Mouse (Mus musculus) intestine, embryonic 14.5 days (tissue): Measurements from ENCODE around the gene Tbl3. TPM values are rescaled to one million over a fixed set of nuclear protein-coding genes. Genes with fewer than 3 reads are reported as not detected.

Experiments used
- ATAC-seq: fragments of 200-750 bp; cut with Nextera tagmentation; replicated peaks from 2 replicates; pipeline ENCODE4 v1.8.0; 2017; ENCODE audit warnings: low read depth, moderate number of reproducible peaks, moderate TSS enrichment, moderate library complexity; ENCODE audit not compliant: low FRiP score, low TSS enrichment
- DNase-seq: peaks from one replicate; pipeline ENCODE4 v3.0.0-alpha.2; 2018; ENCODE audit warnings: low spot score
- H3K27ac ChIP-seq: fragments of 300-500 bp; sonication (generic); 2 replicates; pipeline ENCODE4 v1.5.1; 2014; ENCODE audit warnings: low read depth, mild to moderate bottlenecking, control low read depth
- H3K27me3 ChIP-seq: fragments of 300-500 bp; sonication (generic); replicated peaks from 2 replicates; pipeline ENCODE4 v1.6.1; 2014; ENCODE audit warnings: low read length, control low read depth; ENCODE audit not compliant: control insufficient read depth, insufficient read depth
- H3K36me3 ChIP-seq: fragments of 300-500 bp; sonication (generic); 2 replicates; pipeline ENCODE4 v1.6.1; 2014; ENCODE audit warnings: low read length, control low read depth; ENCODE audit not compliant: control insufficient read depth, insufficient read depth
- H3K4me1 ChIP-seq: fragments of 300-500 bp; sonication (generic); replicated peaks from 2 replicates; pipeline ENCODE4 v1.6.1; 2014; ENCODE audit warnings: low read length, control low read depth, mixed read lengths; ENCODE audit not compliant: control insufficient read depth, insufficient read depth
- H3K4me2 ChIP-seq: fragments of 300-500 bp; sonication (generic); 2 replicates; pipeline ENCODE4 v1.6.1; 2014; ENCODE audit warnings: low read length
- H3K4me3 ChIP-seq: fragments of 300-500 bp; sonication (generic); 2 replicates; pipeline ENCODE4 v1.5.1; 2014; ENCODE audit warnings: low read depth, low read length, control low read depth, mixed read lengths
- H3K9ac ChIP-seq: fragments of 300-500 bp; sonication (generic); 2 replicates; pipeline ENCODE4 v1.6.1; 2014; ENCODE audit warnings: mild to moderate bottlenecking, low read length
- H3K9me3 ChIP-seq: fragments of 300-500 bp; sonication (generic); 2 replicates; pipeline ENCODE4 v1.6.1; 2016; ENCODE audit warnings: low read length, control low read depth; ENCODE audit not compliant: control insufficient read depth
- WGBS: fragments of 180-500 bp; shearing (Covaris S2); extraction: QIAGEN DNeasy Blood & Tissue Kit; methylation state at CpG from one replicate; pipeline ENCODE4 v1.1.7; 2014; 5-methylcytosine and 5-hydroxymethylcytosine counted together
- polyA plus RNA-seq: library from polyadenylated mRNA; unstranded; fragments of >200 nt; fragmentation: Nextera tagmentation; extraction: Ambion mirVana; gene quantifications from 2 replicates; pipeline ENCODE4 v1.2.1, GENCODE M21; 2014

Gene Tbl3
- polyA plus RNA-seq, 1 experiment from 2014 or later, result 86.2 TPM

- 79% methylated on average over 8 of the region's 8 CpGs for WGBS
- ATAC-seq (no peak), DNase-seq (no peak)
- Histone ChIP-seq H3K27me3 (no peaks in the 10 kb centered on the region), H3K4me1 (peaks cover 6% of the 10 kb centered on the region; the same call in 1 of the 2 replicates), H3K9ac (no peak overlapping the region), H3K9me3 (no peaks in the 10 kb centered on the region), H3K36me3 (peaks cover 15% of the 10 kb centered on the region; the same call in 1 of the 2 replicates), H3K27ac (no peak overlapping the region), H3K4me2 (no peak overlapping the region), H3K4me3 (no peak overlapping the region)
Measured at GRCm38 (mm10) chr17:24742307-24742706, 34.8 kb upstream of the Tbl3 start.

GRCm38 (mm10) chr17:24739926-24740325 lies 32.5 kb upstream of the Tbl3 start:
- Histone ChIP-seq H3K4me3 (no peak overlapping the region), H3K27ac (no peak overlapping the region), H3K4me1 (peaks cover 7% of the 10 kb centered on the region; the same call in 1 of the 2 replicates), H3K9me3 (no peaks in the 10 kb centered on the region), H3K9ac (no peak overlapping the region), H3K4me2 (no peak overlapping the region), H3K27me3 (no peaks in the 10 kb centered on the region), H3K36me3 (peaks cover 15% of the 10 kb centered on the region; the same call in 1 of the 2 replicates)
- 73% methylated on average over 8 of the region's 8 CpGs for WGBS
- ATAC-seq, result no peak
- no peak for DNase-seq

- Histone ChIP-seq H3K4me2 (no peak overlapping the region), H3K27ac (no peak overlapping the region), H3K9me3 (no peaks in the 10 kb centered on the region), H3K4me3 (no peak overlapping the region), H3K4me1 (peaks cover 7% of the 10 kb centered on the region; the same call in 1 of the 2 replicates), H3K36me3 (peaks cover 15% of the 10 kb centered on the region; the same call in 1 of the 2 replicates), H3K27me3 (no peaks in the 10 kb centered on the region), H3K9ac (no peak overlapping the region)
- DNase-seq (no peak), ATAC-seq (no peak)
- WGBS, result 82% methylated on average over 4 of the region's 4 CpGs
Measured at GRCm38 (mm10) chr17:24738238-24738637, 30.8 kb upstream of the Tbl3 start.

- peaks cover 7% of the 10 kb centered on the region; the same call in 1 of the 2 replicates for H3K4me1 ChIP-seq
- H3K4me2 ChIP-seq, result peak overlapping the region; percentile 82
- peaks cover 15% of the 10 kb centered on the region; the same call in 1 of the 2 replicates for H3K36me3 ChIP-seq
- peak overlapping the region; percentile 65 for H3K9ac ChIP-seq
- H3K9me3 ChIP-seq, result no peaks in the 10 kb centered on the region
- no peaks in the 10 kb centered on the region for H3K27me3 ChIP-seq
- DNase-seq (no peak), ATAC-seq (no peak)
- H3K27ac ChIP-seq, result no peak overlapping the region
- WGBS, result 28% methylated on average over 8 of the region's 8 CpGs
- H3K4me3 ChIP-seq, result peak overlapping the region; percentile 61
Measured at GRCm38 (mm10) chr17:24737135-24737810, 29.8 kb upstream of the Tbl3 start.

GRCm38 (mm10) chr17:24736330-24737051 lies 29.0 kb upstream of the Tbl3 start, which contains the start of gene Msrb1:
Gene Msrb1, plus strand, starts transcription at chr17:24736642.
- Histone ChIP-seq H3K4me3 (peak within 1 kb of the TSS; percentile 61), H3K36me3 (peaks cover 9% of the 10 kb centered on the region; the same call in 1 of the 2 replicates), H3K9ac (peak within 1 kb of the TSS; percentile 65), H3K4me1 (peaks cover 7% of the 10 kb centered on the region; the same call in 1 of the 2 replicates), H3K4me2 (peak within 1 kb of the TSS; percentile 82), H3K27me3 (no peaks in the 10 kb centered on the region), H3K9me3 (no peaks in the 10 kb centered on the region), H3K27ac (peak within 1 kb of the TSS; percentile 60)
- DNase-seq (peak; percentile 94), ATAC-seq (peak; percentile 95)
- 1% methylated on average over 29 of the region's 29 CpGs for WGBS

- H3K9me3 ChIP-seq, result no peaks in the 10 kb centered on the region
- H3K4me1 ChIP-seq, result peaks cover 7% of the 10 kb centered on the region; the same call in 1 of the 2 replicates
- DNase-seq, result no peak
- H3K4me3 ChIP-seq, result no peak overlapping the region
- peak overlapping the region; percentile 60; the same call in 1 of the 2 replicates for H3K27ac ChIP-seq
- no peak for ATAC-seq
- H3K27me3 ChIP-seq, result no peaks in the 10 kb centered on the region
- H3K4me2 ChIP-seq, result peak overlapping the region; percentile 82
- no peak overlapping the region for H3K9ac ChIP-seq
- 92% methylated on average over 7 of the region's 7 CpGs for WGBS
- H3K36me3 ChIP-seq, result 0 out of 2 replicates have a peak, but pooled peaks cover 4% of the 10 kb centered on the region
Measured at GRCm38 (mm10) chr17:24735446-24735845, 28.0 kb upstream of the Tbl3 start.

- Histone ChIP-seq H3K9ac (no peak overlapping the region), H3K4me3 (no peak overlapping the region), H3K27me3 (no peaks in the 10 kb centered on the region), H3K4me1 (peaks cover 7% of the 10 kb centered on the region; the same call in 1 of the 2 replicates), H3K27ac (no peak overlapping the region), H3K36me3 (no peaks in the 10 kb centered on the region), H3K4me2 (no peak overlapping the region), H3K9me3 (no peaks in the 10 kb centered on the region)
- ATAC-seq (no peak), DNase-seq (no peak)
- WGBS, result 90% methylated on average over 1 of the region's 1 CpGs
Measured at GRCm38 (mm10) chr17:24734513-24734912, 27.1 kb upstream of the Tbl3 start.

- no peaks in the 10 kb centered on the region for H3K36me3 ChIP-seq
- peaks cover 7% of the 10 kb centered on the region; the same call in 1 of the 2 replicates for H3K4me1 ChIP-seq
- H3K4me3 ChIP-seq, result no peak overlapping the region
- H3K9ac ChIP-seq, result no peak overlapping the region
- 91% methylated on average over 21 of the region's 21 CpGs for WGBS
- H3K9me3 ChIP-seq, result no peaks in the 10 kb centered on the region
- no peaks in the 10 kb centered on the region for H3K27me3 ChIP-seq
- DNase-seq, result no peak
- no peak for ATAC-seq
- H3K4me2 ChIP-seq, result no peak overlapping the region
- no peak overlapping the region for H3K27ac ChIP-seq
Measured at GRCm38 (mm10) chr17:24733434-24734050, 26.1 kb upstream of the Tbl3 start.
